Mouse (Mus musculus) cerebellum, adult 2 months (tissue): ENCODE results near the gene Irf3.

Experiments used
- CTCF ChIP-seq: fragments of 200-500 bp; IDR thresholded peaks from 2 replicates; pipeline ENCODE4 v1.5.1; 2011; ENCODE audit warnings: low read depth, mild to moderate bottlenecking, control low read depth, low read length, moderate library complexity, borderline replicate concordance; ENCODE audit not compliant: insufficient read depth
- POLR2A ChIP-seq: fragments of 200-500 bp; IDR thresholded peaks from 2 replicates; pipeline ENCODE4 v1.6.1; 2011; ENCODE audit warnings: low read length, control low read depth, borderline replicate concordance; ENCODE audit not compliant: insufficient read depth

GRCm38 (mm10) chr7:44973415-44974130 is 23.9 kb upstream of the Irf3 start:
- TF ChIP-seq POLR2A (peak; percentile 35; the same call in 1 of the 2 replicates), CTCF (no peak)
